Mouse (Mus musculus) midbrain, embryonic 14.5 days (tissue): ENCODE measurements around the gene Chst15. TPM values are rescaled to one million over a fixed set of nuclear protein-coding genes. Genes with fewer than 3 reads are reported as not detected.

ENCODE experiments used
- ATAC-seq: fragments of 200-750 bp; cut with Nextera tagmentation; 2 replicates; pipeline ENCODE4 v1.8.0; 2017; ENCODE audit warnings: moderate number of reproducible peaks, moderate library complexity; ENCODE audit not compliant: low FRiP score, low TSS enrichment
- DNase-seq: peaks from one replicate; pipeline ENCODE4 v3.0.0-alpha.2; 2015
- H3K27ac ChIP-seq: fragments of 300-500 bp; sonication (generic); replicated peaks from 2 replicates; pipeline ENCODE4 v1.5.1; 2014; ENCODE audit warnings: mild to moderate bottlenecking, low read depth, low read length, moderate library complexity
- H3K27me3 ChIP-seq: fragments of 300-500 bp; sonication (generic); 2 replicates; pipeline ENCODE4 v1.6.1; 2014; ENCODE audit warnings: low read length, control low read depth, mixed read lengths; ENCODE audit not compliant: control insufficient read depth, insufficient read depth
- H3K36me3 ChIP-seq: fragments of 300-500 bp; sonication (generic); 2 replicates; pipeline ENCODE4 v1.6.1; 2014; ENCODE audit warnings: low read length, control low read depth; ENCODE audit not compliant: control insufficient read depth, insufficient read depth
- H3K4me1 ChIP-seq: fragments of 300-500 bp; sonication (generic); 2 replicates; pipeline ENCODE4 v1.6.1; 2014; ENCODE audit warnings: mild to moderate bottlenecking, antibody characterized with exemption, low read length, control low read depth; ENCODE audit not compliant: control insufficient read depth, insufficient read depth
- H3K4me2 ChIP-seq: fragments of 300-500 bp; sonication (generic); 2 replicates; pipeline ENCODE4 v1.6.1; 2014; ENCODE audit warnings: mild to moderate bottlenecking, low read length, moderate library complexity
- H3K4me3 ChIP-seq: fragments of 300-500 bp; sonication (generic); replicated peaks from 2 replicates; pipeline ENCODE4 v1.5.1; 2014; ENCODE audit warnings: low read depth, low read length
- H3K9ac ChIP-seq: fragments of 300-500 bp; sonication (generic); replicated peaks from 2 replicates; pipeline ENCODE4 v1.6.1; 2014; ENCODE audit warnings: mild to moderate bottlenecking, low read length, moderate library complexity
- H3K9me3 ChIP-seq: fragments of 300-500 bp; sonication (generic); 2 replicates; pipeline ENCODE4 v1.6.1; 2016; ENCODE audit warnings: low read length, control low read depth, mixed read lengths; ENCODE audit not compliant: control insufficient read depth
- WGBS: fragments of 180-500 bp; shearing (Covaris S2); extraction: QIAGEN DNeasy Blood & Tissue Kit; methylation state at CpG from one replicate; pipeline ENCODE4 v1.1.7; 2014; 5-methylcytosine and 5-hydroxymethylcytosine counted together
- polyA plus RNA-seq: library from polyadenylated mRNA; unstranded; fragments of >200 nt; fragmentation: Nextera tagmentation; extraction: Ambion mirVana; gene quantifications from 2 replicates; pipeline ENCODE4 v1.2.1, GENCODE M21; 2014

The Chst15 gene
- polyA plus RNA-seq, 1 experiment from 2014 or later, result 17.8 TPM

- H3K27ac ChIP-seq, result no peak overlapping the region
Observed at GRCm38 (mm10) chr7:132282576-132282975, 34.5 kb downstream of the Chst15 start.

GRCm38 (mm10) chr7:132282161-132282560, 34.9 kb downstream of the Chst15 start:
- H3K9me3 ChIP-seq, result no peaks in the 10 kb centered on the region
- H3K4me3 ChIP-seq, result no peak overlapping the region
- ATAC-seq (no peak), DNase-seq (no peak)
- H3K27ac ChIP-seq, result no peak overlapping the region
- no peak overlapping the region for H3K4me2 ChIP-seq
- no peak overlapping the region for H3K9ac ChIP-seq
- no peaks in the 10 kb centered on the region for H3K27me3 ChIP-seq
- no peaks in the 10 kb centered on the region for H3K36me3 ChIP-seq
- 86% methylated on average over 3 of the region's 3 CpGs for WGBS
- peaks cover 36% of the 10 kb centered on the region for H3K4me1 ChIP-seq

More at GRCm38 (mm10) chr7:132282576-132282975, 34.5 kb downstream of the Chst15 start:
- no peak overlapping the region for H3K9ac ChIP-seq
- H3K4me1 ChIP-seq, result peaks cover 37% of the 10 kb centered on the region
- no peaks in the 10 kb centered on the region for H3K27me3 ChIP-seq
- WGBS, result 86% methylated on average over 2 of the region's 2 CpGs
- H3K9me3 ChIP-seq, result no peaks in the 10 kb centered on the region
- no peak for DNase-seq
- no peaks in the 10 kb centered on the region for H3K36me3 ChIP-seq
- H3K4me2 ChIP-seq, result no peak overlapping the region
- no peak for ATAC-seq
- H3K4me3 ChIP-seq, result no peak overlapping the region

- no peaks in the 10 kb centered on the region for H3K36me3 ChIP-seq
- DNase-seq (no peak), ATAC-seq (no peak)
- no peaks in the 10 kb centered on the region for H3K9me3 ChIP-seq
- H3K27me3 ChIP-seq, result no peaks in the 10 kb centered on the region
- no peak overlapping the region for H3K4me3 ChIP-seq
- 59% methylated on average over 4 of the region's 4 CpGs for WGBS
- H3K4me1 ChIP-seq, result peaks cover 36% of the 10 kb centered on the region
- no peak overlapping the region for H3K27ac ChIP-seq
- no peak overlapping the region for H3K4me2 ChIP-seq
- H3K9ac ChIP-seq, result no peak overlapping the region
Observed at GRCm38 (mm10) chr7:132281753-132282152, 35.3 kb downstream of the Chst15 start.

- no peak for ATAC-seq
- Histone ChIP-seq H3K9ac (no peak overlapping the region), H3K9me3 (no peaks in the 10 kb centered on the region), H3K4me2 (no peak overlapping the region), H3K4me3 (no peak overlapping the region), H3K4me1 (0 out of 2 replicates have a peak, but pooled peaks cover 18% of the 10 kb centered on the region), H3K27ac (no peak overlapping the region), H3K27me3 (no peaks in the 10 kb centered on the region), H3K36me3 (no peaks in the 10 kb centered on the region)
- no peak for DNase-seq
- 96% methylated on average over 3 of the region's 3 CpGs for WGBS
Observed at GRCm38 (mm10) chr7:132278658-132279057, 38.4 kb downstream of the Chst15 start.

- no peak overlapping the region for H3K9ac ChIP-seq
- ATAC-seq (no peak), DNase-seq (no peak)
- no peaks in the 10 kb centered on the region for H3K27me3 ChIP-seq
- 84% methylated on average over 5 of the region's 5 CpGs for WGBS
- H3K9me3 ChIP-seq, result no peaks in the 10 kb centered on the region
- H3K4me3 ChIP-seq, result no peak overlapping the region
- no peak overlapping the region for H3K4me2 ChIP-seq
- H3K4me1 ChIP-seq, result 0 out of 2 replicates have a peak, but pooled peaks cover 13% of the 10 kb centered on the region
- H3K27ac ChIP-seq, result peak overlapping the region; percentile 26; the same call in 1 of the 2 replicates
- no peaks in the 10 kb centered on the region for H3K36me3 ChIP-seq
Observed at GRCm38 (mm10) chr7:132276287-132276686, 40.7 kb downstream of the Chst15 start.

GRCm38 (mm10) chr7:132273741-132274513, 43.1 kb downstream of the Chst15 start:
- Histone ChIP-seq H3K4me1 (0 out of 2 replicates have a peak, but pooled peaks cover 13% of the 10 kb centered on the region), H3K27me3 (no peaks in the 10 kb centered on the region), H3K27ac (no peak overlapping the region), H3K36me3 (peaks cover 1% of the 10 kb centered on the region; the same call in 1 of the 2 replicates), H3K4me3 (no peak overlapping the region), H3K4me2 (no peak overlapping the region), H3K9ac (no peak overlapping the region), H3K9me3 (no peaks in the 10 kb centered on the region)
- no peak for ATAC-seq
- WGBS, result 67% methylated on average over 2 of the region's 2 CpGs
- DNase-seq, result no peak

GRCm38 (mm10) chr7:132272984-132273383, 44.0 kb downstream of the Chst15 start:
- 96% methylated on average over 5 of the region's 5 CpGs for WGBS
- H3K9ac ChIP-seq, result no peak overlapping the region
- H3K27me3 ChIP-seq, result no peaks in the 10 kb centered on the region
- no peak overlapping the region for H3K27ac ChIP-seq
- 0 out of 2 replicates have a peak, but pooled peaks cover 13% of the 10 kb centered on the region for H3K4me1 ChIP-seq
- H3K4me3 ChIP-seq, result no peak overlapping the region
- no peak overlapping the region for H3K4me2 ChIP-seq
- H3K9me3 ChIP-seq, result no peaks in the 10 kb centered on the region
- ATAC-seq, result no peak
- DNase-seq, result no peak
- H3K36me3 ChIP-seq, result peaks cover 8% of the 10 kb centered on the region; the same call in 1 of the 2 replicates

- no peak overlapping the region for H3K4me3 ChIP-seq
- H3K9me3 ChIP-seq, result no peaks in the 10 kb centered on the region
- WGBS, result 89% methylated on average over 8 of the region's 8 CpGs
- ATAC-seq (no peak), DNase-seq (no peak)
- H3K27me3 ChIP-seq, result no peaks in the 10 kb centered on the region
- H3K9ac ChIP-seq, result no peak overlapping the region
- peaks cover 2% of the 10 kb centered on the region; the same call in 1 of the 2 replicates for H3K4me1 ChIP-seq
- peaks cover 8% of the 10 kb centered on the region for H3K36me3 ChIP-seq
- H3K27ac ChIP-seq, result no peak overlapping the region
- H3K4me2 ChIP-seq, result no peak overlapping the region
Observed at GRCm38 (mm10) chr7:132270364-132270763, 46.7 kb downstream of the Chst15 start.

GRCm38 (mm10) chr7:132269661-132270060, 47.4 kb downstream of the Chst15 start:
- no peak overlapping the region for H3K4me3 ChIP-seq
- H3K4me2 ChIP-seq, result no peak overlapping the region
- DNase-seq (no peak), ATAC-seq (no peak)
- peaks cover 2% of the 10 kb centered on the region; the same call in 1 of the 2 replicates for H3K4me1 ChIP-seq
- peaks cover 8% of the 10 kb centered on the region for H3K36me3 ChIP-seq
- no peak overlapping the region for H3K27ac ChIP-seq
- H3K9me3 ChIP-seq, result no peaks in the 10 kb centered on the region
- no peaks in the 10 kb centered on the region for H3K27me3 ChIP-seq
- no peak overlapping the region for H3K9ac ChIP-seq
- 80% methylated on average over 3 of the region's 3 CpGs for WGBS
